Mouse (Mus musculus): ENCODE results near the gene Susd2. TPM values are rescaled to one million over a fixed set of nuclear protein-coding genes. Genes with fewer than 3 reads are reported as not detected.

Susd2 gene
- total and polyA plus RNA-seq, 3 experiments: 1.3 to 4.3 (median 1.8) TPM

GRCm38 (mm10) chr10:75635693-75636055 lies 8.1 kb downstream of the Susd2 start:
- Histone ChIP-seq H3K27ac (no peak overlapping the region), H3K27me3 (ENCODE audit: control insufficient read depth, insufficient read depth, low read length) (no peaks in the 10 kb centered on the region), H3K4me1 (ENCODE audit: control insufficient read depth, insufficient read depth, low read length) (peaks cover 2% of the 10 kb centered on the region; the same call in 1 of the 2 replicates), H3K79me2 (replicated peaks; ENCODE audit: control insufficient read depth, insufficient read depth, low read length) (no peaks in the 10 kb centered on the region), H3K36me3 (ENCODE audit: control insufficient read depth, insufficient read depth, low read length) (no peaks in the 10 kb centered on the region), H3K9ac (ENCODE audit: low read depth, low read length) (no peak overlapping the region), H3K4me3 (no peak overlapping the region)
- TF ChIP-seq CTCF (IDR thresholded peaks at IDR 0.05): no peak; the same call in 1 of the 2 replicates
- 0 out of 2 replicates have a peak, but pooled peaks have one; percentile 16 for TF ChIP-seq POLR2A (IDR thresholded peaks at IDR 0.05; ENCODE audit: insufficient read depth, low read depth, low read length)
- peak; percentile 95 for TF ChIP-seq EP300 (IDR thresholded peaks at IDR 0.05; ENCODE audit: insufficient read depth, low read depth, low read length)
- peak; percentile 86 to 93 for DNase-seq
- intact Hi-C loops (cut with DNase I): loop anchor here (1.0 to 5.0 kb wide), 3 partner anchors 42 to 70 kb away; no protein-coding TSS in a partner anchor
- WGBS: 5% methylated on average over 9 of the region's 9 CpGs

- 66% methylated on average over 14 of the region's 14 CpGs for WGBS
- no peaks in the 10 kb centered on the region for H3K79me2 ChIP-seq (replicated peaks; ENCODE audit: control insufficient read depth, insufficient read depth, low read length)
- no peak overlapping the region for H3K4me3 ChIP-seq
- H3K27ac ChIP-seq: no peak overlapping the region
- H3K4me1 ChIP-seq (ENCODE audit: control insufficient read depth, insufficient read depth, low read length): peaks cover 2% of the 10 kb centered on the region; the same call in 1 of the 2 replicates
- no peak overlapping the region for H3K9ac ChIP-seq (ENCODE audit: low read depth, low read length)
- intact Hi-C loops (cut with DNase I): loop anchor here (1.0 to 5.0 kb wide), 3 partner anchors 42 to 70 kb away; no protein-coding TSS in a partner anchor
- H3K36me3 ChIP-seq (ENCODE audit: control insufficient read depth, insufficient read depth, low read length): no peaks in the 10 kb centered on the region
- no peaks in the 10 kb centered on the region for H3K27me3 ChIP-seq (ENCODE audit: control insufficient read depth, insufficient read depth, low read length)
- TF ChIP-seq EP300 (IDR thresholded peaks at IDR 0.05; ENCODE audit: insufficient read depth, low read depth, low read length) (no peak), CTCF (IDR thresholded peaks at IDR 0.05) (no peak), POLR2A (IDR thresholded peaks at IDR 0.05; ENCODE audit: insufficient read depth, low read depth, low read length) (no peak)
- peak in 1 of 2 experiments; percentile 2 for DNase-seq
Measured at GRCm38 (mm10) chr10:75635019-75635692, 8.7 kb downstream of the Susd2 start.

- H3K27ac ChIP-seq: no peak overlapping the region
- no peaks in the 10 kb centered on the region for H3K36me3 ChIP-seq (ENCODE audit: control insufficient read depth, insufficient read depth, low read length)
- 96% methylated on average over 8 of the region's 8 CpGs for WGBS
- H3K4me1 ChIP-seq (ENCODE audit: control insufficient read depth, insufficient read depth, low read length): peaks cover 2% of the 10 kb centered on the region; the same call in 1 of the 2 replicates
- intact Hi-C loops (cut with DNase I): loop anchor here (1.0 to 5.0 kb wide), 3 partner anchors 43 to 71 kb away; no protein-coding TSS in a partner anchor
- DNase-seq: peak in 1 of 2 experiments; percentile 1
- no peaks in the 10 kb centered on the region for H3K27me3 ChIP-seq (ENCODE audit: control insufficient read depth, insufficient read depth, low read length)
- no peak overlapping the region for H3K4me3 ChIP-seq
- no peak overlapping the region for H3K9ac ChIP-seq (ENCODE audit: low read depth, low read length)
- no peaks in the 10 kb centered on the region for H3K79me2 ChIP-seq (replicated peaks; ENCODE audit: control insufficient read depth, insufficient read depth, low read length)
- TF ChIP-seq CTCF (IDR thresholded peaks at IDR 0.05) (no peak), EP300 (IDR thresholded peaks at IDR 0.05; ENCODE audit: insufficient read depth, low read depth, low read length) (no peak), POLR2A (IDR thresholded peaks at IDR 0.05; ENCODE audit: insufficient read depth, low read depth, low read length) (no peak)
Measured at GRCm38 (mm10) chr10:75634610-75635009, 9.2 kb downstream of the Susd2 start.

- WGBS: 68% methylated on average over 13 of the region's 14 CpGs
- H3K9ac ChIP-seq (ENCODE audit: low read depth, low read length): no peak overlapping the region
- intact Hi-C loops (cut with DNase I): no loop called here
- peak overlapping the region; percentile 45 for H3K27ac ChIP-seq
- no peaks in the 10 kb centered on the region for H3K79me2 ChIP-seq (replicated peaks; ENCODE audit: control insufficient read depth, insufficient read depth, low read length)
- H3K27me3 ChIP-seq (ENCODE audit: control insufficient read depth, insufficient read depth, low read length): no peaks in the 10 kb centered on the region
- H3K4me3 ChIP-seq: no peak overlapping the region
- H3K36me3 ChIP-seq (ENCODE audit: control insufficient read depth, insufficient read depth, low read length): no peaks in the 10 kb centered on the region
- no peak for TF ChIP-seq EP300 (IDR thresholded peaks at IDR 0.05; ENCODE audit: insufficient read depth, low read depth, low read length)
- no peak for TF ChIP-seq POLR2A (IDR thresholded peaks at IDR 0.05; ENCODE audit: insufficient read depth, low read depth, low read length)
- peak in 1 of 2 experiments; percentile 7 for DNase-seq
- H3K4me1 ChIP-seq (ENCODE audit: control insufficient read depth, insufficient read depth, low read length): peaks cover 2% of the 10 kb centered on the region; the same call in 1 of the 2 replicates
Measured at GRCm38 (mm10) chr10:75633576-75634139, 10.2 kb downstream of the Susd2 start.

GRCm38 (mm10) chr10:75633048-75633447 lies 10.8 kb downstream of the Susd2 start:
- intact Hi-C loops (cut with DNase I): no loop called here
- Histone ChIP-seq H3K27ac (peak overlapping the region; percentile 45), H3K27me3 (ENCODE audit: control insufficient read depth, insufficient read depth, low read length) (no peaks in the 10 kb centered on the region), H3K79me2 (replicated peaks; ENCODE audit: control insufficient read depth, insufficient read depth, low read length) (no peaks in the 10 kb centered on the region), H3K4me3 (no peak overlapping the region), H3K36me3 (ENCODE audit: control insufficient read depth, insufficient read depth, low read length) (no peaks in the 10 kb centered on the region), H3K9ac (ENCODE audit: low read depth, low read length) (no peak overlapping the region), H3K4me1 (ENCODE audit: control insufficient read depth, insufficient read depth, low read length) (peaks cover 2% of the 10 kb centered on the region; the same call in 1 of the 2 replicates)
- TF ChIP-seq POLR2A (IDR thresholded peaks at IDR 0.05; ENCODE audit: insufficient read depth, low read depth, low read length) (no peak), CTCF (IDR thresholded peaks at IDR 0.05) (no peak), EP300 (IDR thresholded peaks at IDR 0.05; ENCODE audit: insufficient read depth, low read depth, low read length) (no peak)
- peak; percentile 59 to 63 for DNase-seq
- 69% methylated on average over 5 of the region's 5 CpGs for WGBS

- Histone ChIP-seq H3K9ac (ENCODE audit: low read depth, low read length) (no peak overlapping the region), H3K4me1 (ENCODE audit: control insufficient read depth, insufficient read depth, low read length) (peaks cover 2% of the 10 kb centered on the region; the same call in 1 of the 2 replicates), H3K27ac (peak overlapping the region; percentile 59), H3K27me3 (ENCODE audit: control insufficient read depth, insufficient read depth, low read length) (no peaks in the 10 kb centered on the region), H3K36me3 (ENCODE audit: control insufficient read depth, insufficient read depth, low read length) (no peaks in the 10 kb centered on the region), H3K4me3 (no peak overlapping the region), H3K79me2 (replicated peaks; ENCODE audit: control insufficient read depth, insufficient read depth, low read length) (no peaks in the 10 kb centered on the region)
- TF ChIP-seq EP300 (IDR thresholded peaks at IDR 0.05; ENCODE audit: insufficient read depth, low read depth, low read length) (0 out of 2 replicates have a peak, but pooled peaks have one; percentile 38), POLR2A (IDR thresholded peaks at IDR 0.05; ENCODE audit: insufficient read depth, low read depth, low read length) (no peak)
- peak; percentile 55 to 79 for DNase-seq
- intact Hi-C loops (cut with DNase I): no loop called here
- WGBS: 19% methylated on average over 5 of the region's 5 CpGs
Measured at GRCm38 (mm10) chr10:75632633-75633032, 11.2 kb downstream of the Susd2 start.

Data from heart, adult 2 months (tissue).